Mouse (Mus musculus) cerebellum, adult 18-20 months (tissue): Measurements from ENCODE around the gene Osbp.

Source experiments
- DNase-seq, 2 experiments: peaks; one replicate each; pipeline ENCODE4 v3.0.0; 2021

The Osbp gene

GRCm38 (mm10) chr19:12012615-12013014, 46.9 kb downstream of the Osbp start:
- no peak for DNase-seq

GRCm38 (mm10) chr19:12013228-12013627, 47.5 kb downstream of the Osbp start:
- peak; percentile 34 to 49 for DNase-seq

GRCm38 (mm10) chr19:12015708-12016107, 50.0 kb downstream of the Osbp start:
- no peak for DNase-seq

GRCm38 (mm10) chr19:12016192-12016591, 50.5 kb downstream of the Osbp start:
- DNase-seq: no peak

DNA sequence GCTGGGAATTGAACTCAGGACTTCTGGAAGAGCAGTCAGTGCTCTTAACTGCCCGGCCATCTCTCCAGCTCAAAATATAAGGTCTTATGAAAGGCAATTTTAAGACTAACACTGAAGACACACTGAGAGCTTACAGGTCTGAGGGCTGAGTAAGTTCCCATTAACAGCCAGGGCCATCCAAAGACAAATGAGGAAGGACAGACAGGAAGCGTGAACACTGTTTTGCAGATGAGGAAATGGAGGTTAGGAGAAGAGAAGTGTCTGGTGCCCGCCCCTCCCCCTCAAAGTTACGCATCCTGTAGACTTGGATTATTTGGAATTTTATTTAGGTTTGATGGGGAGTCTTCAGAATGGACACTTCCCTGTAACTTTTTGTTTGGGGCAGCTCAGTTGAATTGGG, 58.4 kb downstream of the Osbp start:
- no peak for DNase-seq

DNA sequence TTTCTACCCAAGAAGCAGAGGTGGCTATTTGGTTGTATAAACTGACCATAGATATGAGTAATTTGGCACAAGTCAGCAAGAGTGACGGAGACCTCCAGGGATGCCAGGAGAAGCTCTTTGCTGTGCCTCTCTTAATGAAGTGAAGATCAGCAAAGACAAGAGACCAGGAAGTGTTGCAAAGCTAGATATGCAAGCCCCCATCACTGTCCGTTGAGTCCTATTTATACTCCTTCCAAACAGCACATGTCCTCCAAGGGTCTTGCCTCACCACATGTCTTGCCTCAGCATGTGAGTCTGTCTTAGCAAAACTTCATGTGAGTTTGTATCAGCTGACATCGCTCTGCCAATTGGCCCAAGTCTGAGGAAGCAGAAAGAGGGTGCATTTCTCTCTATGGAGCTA, 59.6 kb downstream of the Osbp start:
- no peak for DNase-seq

DNA sequence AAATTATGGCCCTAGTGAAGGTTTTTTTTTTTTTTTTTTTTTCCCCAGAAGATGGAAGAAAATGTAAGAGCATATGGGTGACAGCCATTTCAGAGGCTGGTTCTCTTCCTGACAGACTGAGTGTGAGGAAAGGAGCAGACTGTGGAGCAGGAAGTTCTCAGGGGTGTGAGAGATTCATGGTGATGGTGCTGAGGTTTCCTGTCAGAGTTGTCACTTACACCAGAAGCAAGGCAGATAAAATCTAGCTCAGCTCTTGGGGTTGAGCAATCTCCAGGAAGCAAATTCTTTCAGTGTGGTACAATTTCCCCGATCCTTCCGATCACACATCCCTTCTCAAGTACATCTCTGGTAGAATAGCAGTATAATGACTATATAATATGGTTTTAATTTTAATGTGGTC, 60.9 kb downstream of the Osbp start:
- no peak for DNase-seq

DNA sequence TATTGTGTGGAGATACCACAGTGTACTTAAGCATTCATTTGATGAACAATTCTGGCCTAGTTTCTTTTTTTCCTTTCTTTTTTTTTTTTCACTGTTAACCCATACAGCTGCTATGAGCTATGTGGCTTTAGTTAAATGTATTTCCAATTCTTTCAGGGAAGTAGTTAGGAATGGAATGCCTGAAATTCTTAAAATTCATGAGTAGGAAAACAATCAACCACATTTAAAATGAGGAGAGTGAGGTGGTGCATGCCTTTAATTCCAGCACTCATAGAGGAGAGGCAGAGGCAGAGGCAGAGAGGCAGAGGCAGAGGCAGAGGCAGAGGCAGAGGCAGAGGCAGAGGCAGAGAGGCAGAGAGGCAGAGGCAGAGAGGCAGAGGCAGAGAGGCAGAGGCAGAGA, 72.0 kb downstream of the Osbp start:
- no peak for DNase-seq

DNA sequence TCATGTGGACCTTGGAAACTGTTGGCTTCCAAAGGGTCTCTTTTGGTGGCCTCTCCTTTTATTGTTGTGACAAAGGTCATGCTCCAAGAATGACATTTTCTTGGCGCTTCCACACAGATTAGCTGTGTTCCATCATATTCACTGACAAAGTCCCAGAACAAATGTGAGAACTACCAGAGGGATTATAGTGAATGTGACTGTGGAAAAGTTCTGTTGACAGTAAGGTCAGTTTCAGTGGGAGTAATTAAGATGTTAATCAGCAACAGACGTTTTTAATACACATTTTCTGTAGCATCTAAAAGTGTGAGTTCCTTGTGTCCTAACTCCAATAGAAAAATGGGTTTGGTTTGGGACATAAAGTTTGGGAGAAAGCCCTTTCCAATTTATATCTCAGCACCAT, 75.5 kb downstream of the Osbp start, which contains the start of gene Olfr1423:
Gene Olfr1423 (minus strand): TSS at position 101 of the 400 bp plus-strand sequence.
- DNase-seq: no peak

GRCm38 (mm10) chr19:12043163-12043562, 77.4 kb downstream of the Osbp start:
- DNase-seq: no peak
